Mouse (Mus musculus) neural tube, embryonic 11.5 days (tissue): ENCODE data around the gene Tex11. TPM values are rescaled to one million over a fixed set of nuclear protein-coding genes. Genes with fewer than 3 reads are reported as not detected.
A peak's percentile ranks its signal among the peaks of the same experiment; 100 is the strongest.

Experiments used
- ATAC-seq: fragments of 200-750 bp; cut with Nextera tagmentation; 2 replicates; pipeline ENCODE4 v1.8.0; 2017; ENCODE audit warnings: moderate number of reproducible peaks, mild to moderate bottlenecking, moderate TSS enrichment, moderate library complexity; ENCODE audit not compliant: insufficient read depth, low FRiP score, low TSS enrichment
- DNase-seq: peaks from one replicate; pipeline ENCODE4 v3.0.0-alpha.2; 2015; ENCODE audit warnings: low spot score
- H3K27ac ChIP-seq: fragments of 300-500 bp; sonication (generic); 2 replicates; pipeline ENCODE4 v1.5.1; 2014; ENCODE audit warnings: low read depth, mild to moderate bottlenecking, low read length
- H3K27me3 ChIP-seq: fragments of 300-500 bp; sonication (generic); 2 replicates; pipeline ENCODE4 v1.6.1; 2014; ENCODE audit warnings: mild to moderate bottlenecking, low read length, mixed read lengths; ENCODE audit not compliant: control insufficient read depth, insufficient read depth
- H3K36me3 ChIP-seq: fragments of 300-500 bp; sonication (generic); 2 replicates; pipeline ENCODE4 v1.6.1; 2014; ENCODE audit warnings: mild to moderate bottlenecking, low read length, moderate library complexity, mixed read lengths; ENCODE audit not compliant: control insufficient read depth, insufficient read depth
- H3K4me1 ChIP-seq: fragments of 300-500 bp; sonication (generic); 2 replicates; pipeline ENCODE4 v1.6.1; 2014; ENCODE audit warnings: low read length, mixed read lengths; ENCODE audit not compliant: control insufficient read depth, insufficient read depth
- H3K4me2 ChIP-seq: fragments of 300-500 bp; sonication (generic); 2 replicates; pipeline ENCODE4 v1.6.1; 2014; ENCODE audit warnings: low read depth, mild to moderate bottlenecking, moderate library complexity
- H3K4me3 ChIP-seq: fragments of 300-500 bp; sonication (generic); 2 replicates; pipeline ENCODE4 v1.5.1; 2014; ENCODE audit warnings: low read depth, low read length
- H3K9ac ChIP-seq: fragments of 300-500 bp; sonication (generic); 2 replicates; pipeline ENCODE4 v1.6.1; 2014; ENCODE audit warnings: mild to moderate bottlenecking, low read length
- H3K9me3 ChIP-seq: fragments of 300-500 bp; sonication (generic); 2 replicates; pipeline ENCODE4 v1.6.1; 2016; ENCODE audit warnings: low read length; ENCODE audit not compliant: control insufficient read depth
- WGBS: fragments of 180-500 bp; shearing (Covaris S2); extraction: QIAGEN DNeasy Blood & Tissue Kit; methylation state at CpG from one replicate; pipeline ENCODE4 v1.1.7; 2014; 5-methylcytosine and 5-hydroxymethylcytosine counted together
- polyA plus RNA-seq: library from polyadenylated mRNA; unstranded; fragments of >200 nt; fragmentation: Nextera tagmentation; extraction: Ambion mirVana; gene quantifications from 2 replicates; pipeline ENCODE4 v1.2.1, GENCODE M21; 2014

Gene Tex11
- polyA plus RNA-seq, 1 experiment from 2014 or later, result not detected

- 77% methylated on average over 1 of the region's 1 CpGs for WGBS
- Histone ChIP-seq H3K27me3 (no peaks in the 10 kb centered on the region), H3K4me3 (no peak overlapping the region), H3K36me3 (no peaks in the 10 kb centered on the region), H3K4me1 (no peaks in the 10 kb centered on the region), H3K4me2 (no peak overlapping the region), H3K9me3 (no peaks in the 10 kb centered on the region), H3K9ac (no peak overlapping the region), H3K27ac (no peak overlapping the region)
- ATAC-seq (no peak), DNase-seq (no peak)
Measured at GRCm38 (mm10) chrX:100825557-100825956, 233.9 kb downstream of the Tex11 start.

- Histone ChIP-seq H3K36me3 (no peaks in the 10 kb centered on the region), H3K27me3 (no peaks in the 10 kb centered on the region), H3K4me3 (no peak overlapping the region), H3K27ac (no peak overlapping the region), H3K4me2 (no peak overlapping the region), H3K4me1 (no peaks in the 10 kb centered on the region), H3K9me3 (no peaks in the 10 kb centered on the region), H3K9ac (no peak overlapping the region)
- ATAC-seq, result peak; percentile 78; the same call in 1 of the 2 replicates
- WGBS, result 63% methylated on average over 1 of the region's 1 CpGs
- no peak for DNase-seq
Measured at GRCm38 (mm10) chrX:100821149-100821548, 238.3 kb downstream of the Tex11 start.

- no peak overlapping the region for H3K4me3 ChIP-seq
- 80% methylated on average over 9 of the region's 9 CpGs for WGBS
- DNase-seq, result no peak
- no peak overlapping the region for H3K27ac ChIP-seq
- H3K36me3 ChIP-seq, result no peaks in the 10 kb centered on the region
- H3K4me2 ChIP-seq, result no peak overlapping the region
- ATAC-seq, result no peak
- H3K4me1 ChIP-seq, result no peaks in the 10 kb centered on the region
- no peaks in the 10 kb centered on the region for H3K9me3 ChIP-seq
- H3K27me3 ChIP-seq, result no peaks in the 10 kb centered on the region
- no peak overlapping the region for H3K9ac ChIP-seq
Measured at GRCm38 (mm10) chrX:100818681-100819080, 240.8 kb downstream of the Tex11 start.

GRCm38 (mm10) chrX:100815766-100816165 is 243.7 kb downstream of the Tex11 start:
- no peak for ATAC-seq
- DNase-seq, result no peak
- Histone ChIP-seq H3K4me3 (no peak overlapping the region), H3K4me2 (no peak overlapping the region), H3K4me1 (no peaks in the 10 kb centered on the region), H3K9me3 (no peaks in the 10 kb centered on the region), H3K27ac (no peak overlapping the region), H3K9ac (no peak overlapping the region), H3K27me3 (no peaks in the 10 kb centered on the region), H3K36me3 (no peaks in the 10 kb centered on the region)
- WGBS, result 83% methylated on average over 7 of the region's 7 CpGs

- Histone ChIP-seq H3K4me1 (no peaks in the 10 kb centered on the region), H3K4me2 (no peak overlapping the region), H3K27ac (no peak overlapping the region), H3K4me3 (no peak overlapping the region), H3K9ac (no peak overlapping the region), H3K9me3 (no peaks in the 10 kb centered on the region), H3K27me3 (no peaks in the 10 kb centered on the region), H3K36me3 (no peaks in the 10 kb centered on the region)
- WGBS, result 94% methylated on average over 8 of the region's 8 CpGs
- ATAC-seq, result no peak
- DNase-seq, result no peak
Measured at GRCm38 (mm10) chrX:100814139-100814538, 245.3 kb downstream of the Tex11 start.

GRCm38 (mm10) chrX:100811129-100811528 is 248.3 kb downstream of the Tex11 start:
- H3K4me1 ChIP-seq, result no peaks in the 10 kb centered on the region
- no peak overlapping the region for H3K4me2 ChIP-seq
- H3K36me3 ChIP-seq, result no peaks in the 10 kb centered on the region; the same call in 1 of the 2 replicates
- H3K9ac ChIP-seq, result no peak overlapping the region
- ATAC-seq, result no peak
- no peak overlapping the region for H3K27ac ChIP-seq
- no peak overlapping the region for H3K4me3 ChIP-seq
- no peak for DNase-seq
- 92% methylated on average over 4 of the region's 4 CpGs for WGBS
- no peaks in the 10 kb centered on the region for H3K9me3 ChIP-seq
- no peaks in the 10 kb centered on the region for H3K27me3 ChIP-seq

GRCm38 (mm10) chrX:100802034-100802433 is 257.4 kb downstream of the Tex11 start:
- Histone ChIP-seq H3K4me1 (peaks cover 2% of the 10 kb centered on the region; the same call in 1 of the 2 replicates), H3K27ac (no peak overlapping the region), H3K27me3 (no peaks in the 10 kb centered on the region), H3K9ac (no peak overlapping the region), H3K9me3 (no peaks in the 10 kb centered on the region), H3K36me3 (no peaks in the 10 kb centered on the region), H3K4me3 (no peak overlapping the region), H3K4me2 (no peak overlapping the region)
- 71% methylated on average over 6 of the region's 6 CpGs for WGBS
- ATAC-seq (no peak), DNase-seq (no peak)

- peaks cover 2% of the 10 kb centered on the region; the same call in 1 of the 2 replicates for H3K4me1 ChIP-seq
- H3K9me3 ChIP-seq, result no peaks in the 10 kb centered on the region
- H3K36me3 ChIP-seq, result no peaks in the 10 kb centered on the region
- no peak overlapping the region for H3K27ac ChIP-seq
- ATAC-seq (no peak), DNase-seq (no peak)
- H3K4me2 ChIP-seq, result no peak overlapping the region
- H3K9ac ChIP-seq, result no peak overlapping the region
- 52% methylated on average over 2 of the region's 2 CpGs for WGBS
- no peaks in the 10 kb centered on the region for H3K27me3 ChIP-seq
- no peak overlapping the region for H3K4me3 ChIP-seq
Measured at GRCm38 (mm10) chrX:100800643-100801042, 258.8 kb downstream of the Tex11 start.

GRCm38 (mm10) chrX:100797851-100798527 is 261.5 kb downstream of the Tex11 start:
- Histone ChIP-seq H3K27me3 (no peaks in the 10 kb centered on the region), H3K9ac (no peak overlapping the region), H3K36me3 (no peaks in the 10 kb centered on the region), H3K4me2 (no peak overlapping the region), H3K27ac (no peak overlapping the region), H3K4me3 (no peak overlapping the region), H3K9me3 (no peaks in the 10 kb centered on the region), H3K4me1 (peaks cover 7% of the 10 kb centered on the region; the same call in 1 of the 2 replicates)
- ATAC-seq (no peak), DNase-seq (no peak)
- 71% methylated on average over 7 of the region's 7 CpGs for WGBS
